Mouse (Mus musculus): Measurements from ENCODE around the gene Brd4. TPM values are rescaled to one million over a fixed set of nuclear protein-coding genes. Genes with fewer than 3 reads are reported as not detected.
A peak's percentile ranks its signal among the peaks of the same experiment; 100 is the strongest.

Gene Brd4
- polyA plus RNA-seq, 1 experiment from 2014 or later, result 130 TPM

DNA sequence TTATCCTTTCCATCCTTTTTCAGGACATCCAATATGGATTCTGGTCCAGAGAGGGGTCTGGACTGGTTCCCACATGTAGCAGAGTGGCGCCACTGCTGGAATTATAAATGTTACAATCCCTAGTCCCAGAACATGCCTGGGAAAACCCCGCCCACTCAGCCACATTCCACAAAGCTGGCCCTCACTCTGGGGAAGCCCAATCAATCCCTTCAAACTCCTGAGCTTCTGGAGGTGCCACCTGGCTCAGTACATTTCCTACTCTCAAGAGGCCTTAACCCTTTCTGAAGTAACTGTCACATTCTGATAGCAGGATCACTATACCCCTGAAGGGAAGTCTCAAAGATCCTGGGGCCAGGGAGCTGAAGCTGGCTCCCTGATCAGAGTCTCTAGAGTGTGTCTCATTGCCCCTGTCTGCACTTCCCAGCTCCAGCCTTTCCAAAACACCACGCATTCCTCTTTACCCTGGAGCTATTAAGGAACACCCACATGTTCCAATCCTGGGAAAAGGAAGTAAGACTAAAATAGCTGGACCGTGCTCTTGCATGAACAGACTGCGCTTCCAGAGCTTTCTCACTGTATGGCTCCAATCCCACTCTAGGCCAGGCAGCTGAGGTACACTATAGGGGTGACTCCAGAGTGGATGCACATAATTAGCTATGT is 76.8 kb downstream of the Brd4 start:
- Histone ChIP-seq H3K36me3 (ENCODE audit: control insufficient read depth, insufficient read depth, low read length) (peaks cover 17% of the 10 kb centered on the region; the same call in 1 of the 2 replicates), H3K27ac (ENCODE audit: low read depth, low read length) (no peak overlapping the region), H3K4me3 (ENCODE audit: low read depth, low read length) (no peak overlapping the region), H3K9ac (ENCODE audit: low read length) (no peak overlapping the region), H3K4me2 (ENCODE audit: low read depth, low read length, severe bottlenecking) (no peak overlapping the region), H3K4me1 (replicated peaks; ENCODE audit: control insufficient read depth, insufficient read depth, low read length) (no peaks in the 10 kb centered on the region), H3K9me3 (ENCODE audit: control insufficient read depth, low read length) (no peaks in the 10 kb centered on the region), H3K27me3 (ENCODE audit: control insufficient read depth, insufficient read depth, low read length) (no peaks in the 10 kb centered on the region)
- DNase-seq (ENCODE audit: low spot score), result no peak
- no peak for ATAC-seq (replicated peaks; ENCODE audit: low FRiP score)
- 83% methylated on average over 5 of the region's 5 CpGs for WGBS

DNA sequence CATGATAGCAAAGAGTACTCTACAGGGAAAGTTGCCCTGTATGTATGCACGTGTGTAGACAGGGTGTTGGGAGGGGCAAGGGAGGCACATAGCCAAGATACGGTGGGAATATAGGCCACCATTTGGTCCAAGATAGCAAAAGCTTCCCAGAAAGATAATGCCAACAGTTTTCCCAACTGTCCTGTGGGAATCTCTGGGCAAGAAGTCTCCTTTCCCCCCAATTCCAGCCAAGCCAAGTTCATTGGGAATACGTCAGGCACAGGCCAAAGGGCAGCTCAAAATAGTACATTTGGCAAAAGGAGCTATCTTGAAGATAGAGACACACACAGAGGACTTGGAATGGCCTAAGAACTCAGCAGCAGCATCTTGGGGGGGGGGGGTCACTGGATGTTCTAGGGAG is 79.2 kb downstream of the Brd4 start:
- H3K9ac ChIP-seq (ENCODE audit: low read length), result no peak overlapping the region
- DNase-seq (ENCODE audit: low spot score) (no peak), ATAC-seq (replicated peaks; ENCODE audit: low FRiP score) (no peak)
- no peak overlapping the region for H3K4me3 ChIP-seq (ENCODE audit: low read depth, low read length)
- WGBS, result 95% methylated on average over 3 of the region's 3 CpGs
- no peak overlapping the region for H3K4me2 ChIP-seq (ENCODE audit: low read depth, low read length, severe bottlenecking)
- no peaks in the 10 kb centered on the region for H3K4me1 ChIP-seq (replicated peaks; ENCODE audit: control insufficient read depth, insufficient read depth, low read length)
- no peaks in the 10 kb centered on the region for H3K9me3 ChIP-seq (ENCODE audit: control insufficient read depth, low read length)
- no peak overlapping the region for H3K27ac ChIP-seq (ENCODE audit: low read depth, low read length)
- H3K27me3 ChIP-seq (ENCODE audit: control insufficient read depth, insufficient read depth, low read length), result no peaks in the 10 kb centered on the region
- peaks cover 15% of the 10 kb centered on the region; the same call in 1 of the 2 replicates for H3K36me3 ChIP-seq (ENCODE audit: control insufficient read depth, insufficient read depth, low read length)

DNA sequence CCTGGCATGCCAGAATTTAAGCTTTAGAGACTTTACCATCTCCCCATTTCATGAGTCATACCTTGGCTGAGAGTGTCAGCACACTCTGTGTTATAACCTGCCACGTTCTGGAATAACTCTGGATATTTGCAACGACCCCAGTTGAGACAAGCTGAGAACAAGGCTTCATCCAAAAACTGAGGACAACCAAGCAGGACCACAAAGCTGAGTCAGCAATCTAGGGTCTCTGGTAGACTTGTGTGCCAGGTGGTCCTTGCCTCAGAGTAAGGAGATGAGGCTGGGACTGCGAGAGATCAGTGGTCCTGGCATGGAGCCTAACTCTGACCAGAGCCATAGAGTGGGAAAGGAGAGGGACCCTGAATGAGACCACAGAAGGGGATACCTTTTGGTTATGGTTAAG is 81.5 kb downstream of the Brd4 start:
- H3K27me3 ChIP-seq (ENCODE audit: control insufficient read depth, insufficient read depth, low read length), result no peaks in the 10 kb centered on the region
- H3K27ac ChIP-seq (ENCODE audit: low read depth, low read length), result no peak overlapping the region
- WGBS, result 93% methylated on average over 3 of the region's 3 CpGs
- H3K9ac ChIP-seq (ENCODE audit: low read length), result no peak overlapping the region
- DNase-seq (ENCODE audit: low spot score) (no peak), ATAC-seq (replicated peaks; ENCODE audit: low FRiP score) (no peak)
- peaks cover 23% of the 10 kb centered on the region for H3K36me3 ChIP-seq (ENCODE audit: control insufficient read depth, insufficient read depth, low read length)
- no peaks in the 10 kb centered on the region for H3K4me1 ChIP-seq (replicated peaks; ENCODE audit: control insufficient read depth, insufficient read depth, low read length)
- no peaks in the 10 kb centered on the region for H3K9me3 ChIP-seq (ENCODE audit: control insufficient read depth, low read length)
- no peak overlapping the region for H3K4me2 ChIP-seq (ENCODE audit: low read depth, low read length, severe bottlenecking)
- no peak overlapping the region for H3K4me3 ChIP-seq (ENCODE audit: low read depth, low read length)

DNA sequence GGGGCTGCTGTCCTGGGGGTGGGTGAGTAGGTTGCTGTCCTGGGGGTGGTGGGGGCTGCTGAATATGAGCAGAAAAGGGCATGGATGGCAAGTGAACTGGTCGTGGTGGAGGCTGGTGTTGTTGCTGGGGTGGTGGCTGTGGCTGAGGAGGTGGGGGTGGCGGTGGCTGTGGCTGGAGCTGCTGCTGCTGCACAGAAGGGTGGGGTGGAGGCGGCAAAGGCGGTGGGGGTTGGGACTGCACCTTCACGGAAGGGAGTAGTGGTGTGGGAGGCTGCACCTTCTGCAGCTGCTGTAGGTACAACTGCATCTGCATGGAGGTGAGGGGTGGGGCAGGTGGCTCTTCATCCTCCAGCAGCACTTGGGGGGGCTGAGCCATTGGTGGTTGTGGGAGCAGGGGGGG is 83.4 kb downstream of the Brd4 start:
- ATAC-seq (replicated peaks; ENCODE audit: low FRiP score) (no peak), DNase-seq (ENCODE audit: low spot score) (no peak)
- Histone ChIP-seq H3K27me3 (ENCODE audit: control insufficient read depth, insufficient read depth, low read length) (no peaks in the 10 kb centered on the region), H3K9me3 (ENCODE audit: control insufficient read depth, low read length) (no peaks in the 10 kb centered on the region), H3K4me3 (ENCODE audit: low read depth, low read length) (no peak overlapping the region), H3K36me3 (ENCODE audit: control insufficient read depth, insufficient read depth, low read length) (peaks cover 30% of the 10 kb centered on the region), H3K4me1 (replicated peaks; ENCODE audit: control insufficient read depth, insufficient read depth, low read length) (no peaks in the 10 kb centered on the region), H3K9ac (ENCODE audit: low read length) (no peak overlapping the region), H3K27ac (ENCODE audit: low read depth, low read length) (no peak overlapping the region), H3K4me2 (ENCODE audit: low read depth, low read length, severe bottlenecking) (no peak overlapping the region)
- 88% methylated on average over 5 of the region's 5 CpGs for WGBS

DNA sequence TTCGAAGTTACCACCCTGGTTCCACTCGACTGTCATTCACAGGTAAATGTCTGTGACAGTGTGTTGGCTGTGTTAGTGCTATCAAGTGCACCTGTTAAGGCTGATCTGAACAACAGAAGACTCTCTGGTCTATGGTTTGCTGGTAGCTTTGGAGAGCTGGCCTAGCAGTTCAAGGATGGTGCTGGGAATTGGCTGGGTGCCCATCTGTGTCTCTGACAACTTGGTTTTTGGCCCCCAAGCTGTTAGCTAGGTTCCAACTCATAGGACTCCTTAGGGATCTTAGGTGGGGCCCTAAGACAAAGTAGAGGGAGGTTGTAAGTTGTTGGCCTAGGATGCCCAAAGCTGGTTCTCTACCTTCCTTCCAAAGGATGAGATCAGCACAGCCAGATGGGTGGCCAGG is 84.7 kb downstream of the Brd4 start:
- Histone ChIP-seq H3K4me1 (replicated peaks; ENCODE audit: control insufficient read depth, insufficient read depth, low read length) (no peaks in the 10 kb centered on the region), H3K27me3 (ENCODE audit: control insufficient read depth, insufficient read depth, low read length) (no peaks in the 10 kb centered on the region), H3K27ac (ENCODE audit: low read depth, low read length) (no peak overlapping the region), H3K9me3 (ENCODE audit: control insufficient read depth, low read length) (no peaks in the 10 kb centered on the region), H3K36me3 (ENCODE audit: control insufficient read depth, insufficient read depth, low read length) (peaks cover 28% of the 10 kb centered on the region), H3K9ac (ENCODE audit: low read length) (no peak overlapping the region), H3K4me2 (ENCODE audit: low read depth, low read length, severe bottlenecking) (no peak overlapping the region), H3K4me3 (ENCODE audit: low read depth, low read length) (no peak overlapping the region)
- no peak for DNase-seq (ENCODE audit: low spot score)
- no peak for ATAC-seq (replicated peaks; ENCODE audit: low FRiP score)
- WGBS, result 87% methylated on average over 2 of the region's 2 CpGs

DNA sequence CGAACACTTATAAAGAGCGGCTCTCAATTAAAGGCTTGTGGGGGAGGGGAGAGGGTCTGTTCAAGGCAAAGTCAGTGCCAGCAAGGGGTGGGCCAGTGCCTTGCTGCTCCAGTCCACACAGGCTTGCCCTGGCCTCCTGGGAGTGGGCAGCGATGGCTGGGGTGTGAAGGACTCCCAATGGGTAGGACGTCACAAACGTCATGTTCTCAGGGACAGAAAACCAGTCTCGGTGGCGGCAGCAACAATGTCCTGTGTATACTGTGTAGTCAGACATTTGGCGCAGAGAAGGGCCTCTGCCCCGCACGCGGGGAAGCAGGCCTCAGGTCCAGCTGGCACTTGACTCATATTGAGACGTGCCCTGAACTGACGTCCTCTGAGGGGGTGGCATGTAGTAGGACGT is 87.4 kb downstream of the Brd4 start:
- no peaks in the 10 kb centered on the region for H3K9me3 ChIP-seq (ENCODE audit: control insufficient read depth, low read length)
- H3K36me3 ChIP-seq (ENCODE audit: control insufficient read depth, insufficient read depth, low read length), result peaks cover 25% of the 10 kb centered on the region
- DNase-seq (ENCODE audit: low spot score) (no peak), ATAC-seq (replicated peaks; ENCODE audit: low FRiP score) (no peak)
- no peak overlapping the region for H3K4me2 ChIP-seq (ENCODE audit: low read depth, low read length, severe bottlenecking)
- H3K4me3 ChIP-seq (ENCODE audit: low read depth, low read length), result no peak overlapping the region
- no peak overlapping the region for H3K27ac ChIP-seq (ENCODE audit: low read depth, low read length)
- no peak overlapping the region for H3K9ac ChIP-seq (ENCODE audit: low read length)
- 91% methylated on average over 14 of the region's 14 CpGs for WGBS
- H3K27me3 ChIP-seq (ENCODE audit: control insufficient read depth, insufficient read depth, low read length), result no peaks in the 10 kb centered on the region
- H3K4me1 ChIP-seq (replicated peaks; ENCODE audit: control insufficient read depth, insufficient read depth, low read length), result no peaks in the 10 kb centered on the region

DNA sequence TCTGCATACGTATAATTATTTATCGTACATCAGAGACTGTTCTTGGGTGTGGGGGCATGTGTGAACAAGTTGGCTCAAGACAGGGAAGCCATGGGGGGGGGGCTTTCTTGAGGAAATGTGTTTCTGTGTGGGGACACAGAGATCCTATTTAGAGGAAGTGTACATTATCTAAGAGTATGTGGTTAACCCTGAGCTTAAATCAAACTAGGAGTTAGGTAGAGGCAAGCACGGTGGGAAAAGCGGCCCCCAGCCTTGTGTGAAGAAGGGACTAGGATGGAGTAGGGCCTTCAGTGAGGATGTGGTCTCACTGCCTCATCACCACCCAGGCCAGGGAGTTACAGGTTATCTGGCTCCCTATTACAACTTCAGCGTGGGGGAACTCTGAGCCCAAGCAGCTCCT is 88.8 kb downstream of the Brd4 start:
- Histone ChIP-seq H3K4me3 (ENCODE audit: low read depth, low read length) (no peak overlapping the region), H3K36me3 (ENCODE audit: control insufficient read depth, insufficient read depth, low read length) (peaks cover 21% of the 10 kb centered on the region), H3K9me3 (ENCODE audit: control insufficient read depth, low read length) (no peaks in the 10 kb centered on the region), H3K27ac (ENCODE audit: low read depth, low read length) (no peak overlapping the region), H3K9ac (ENCODE audit: low read length) (no peak overlapping the region), H3K4me2 (ENCODE audit: low read depth, low read length, severe bottlenecking) (no peak overlapping the region), H3K4me1 (replicated peaks; ENCODE audit: control insufficient read depth, insufficient read depth, low read length) (no peaks in the 10 kb centered on the region), H3K27me3 (ENCODE audit: control insufficient read depth, insufficient read depth, low read length) (no peaks in the 10 kb centered on the region)
- DNase-seq (ENCODE audit: low spot score), result no peak
- 94% methylated on average over 5 of the region's 5 CpGs for WGBS
- no peak for ATAC-seq (replicated peaks; ENCODE audit: low FRiP score)

DNA sequence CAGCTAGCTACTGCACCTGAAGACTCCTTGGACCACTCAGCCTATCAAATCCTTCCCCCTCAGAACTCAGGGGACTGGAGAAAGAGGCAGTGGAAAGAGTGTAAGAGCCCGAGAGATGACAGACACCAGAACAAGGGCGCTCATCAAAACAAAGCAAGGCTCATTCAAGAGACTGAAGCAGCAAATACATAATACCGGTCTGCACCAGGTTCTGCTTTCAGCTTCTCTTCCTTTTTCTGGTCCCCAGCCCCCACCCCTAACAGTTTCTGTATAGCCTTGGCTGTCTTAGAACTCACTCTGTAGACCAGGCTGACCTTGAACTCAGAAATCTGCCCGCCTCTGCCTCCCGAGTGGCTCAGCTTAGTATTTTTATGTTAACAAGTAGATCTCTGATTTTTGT is 91.5 kb downstream of the Brd4 start:
- 87% methylated on average over 5 of the region's 5 CpGs for WGBS
- no peak overlapping the region for H3K4me3 ChIP-seq (ENCODE audit: low read depth, low read length)
- ATAC-seq (replicated peaks; ENCODE audit: low FRiP score), result no peak
- no peak for DNase-seq (ENCODE audit: low spot score)
- peaks cover 8% of the 10 kb centered on the region for H3K36me3 ChIP-seq (ENCODE audit: control insufficient read depth, insufficient read depth, low read length)
- peaks cover 4% of the 10 kb centered on the region for H3K4me1 ChIP-seq (replicated peaks; ENCODE audit: control insufficient read depth, insufficient read depth, low read length)
- H3K9ac ChIP-seq (ENCODE audit: low read length), result no peak overlapping the region
- no peaks in the 10 kb centered on the region for H3K9me3 ChIP-seq (ENCODE audit: control insufficient read depth, low read length)
- no peak overlapping the region for H3K4me2 ChIP-seq (ENCODE audit: low read depth, low read length, severe bottlenecking)
- no peak overlapping the region for H3K27ac ChIP-seq (ENCODE audit: low read depth, low read length)
- H3K27me3 ChIP-seq (ENCODE audit: control insufficient read depth, insufficient read depth, low read length), result peaks cover 9% of the 10 kb centered on the region; the same call in 1 of the 2 replicates

DNA sequence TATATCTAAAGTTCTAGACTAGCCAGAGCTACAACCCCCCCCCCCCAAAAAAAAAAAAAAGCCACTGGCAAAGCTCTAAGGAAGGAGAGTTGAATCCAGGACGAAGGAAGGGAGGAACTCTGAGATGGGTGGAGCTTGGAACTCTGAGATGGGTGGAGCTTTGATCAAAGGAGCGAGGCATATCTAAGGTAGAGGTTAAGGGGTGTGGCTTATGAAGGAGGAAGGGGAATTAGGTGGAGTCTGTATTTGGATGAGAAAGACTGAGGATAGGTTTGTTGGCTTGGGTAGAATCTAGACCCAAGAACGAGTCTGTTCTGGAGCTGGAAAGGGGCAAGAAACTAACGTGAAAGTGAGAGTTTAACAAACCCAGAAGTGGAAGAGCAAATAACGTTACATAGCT is 94.7 kb downstream of the Brd4 start:
- DNase-seq (ENCODE audit: low spot score) (no peak), ATAC-seq (replicated peaks; ENCODE audit: low FRiP score) (no peak)
- Histone ChIP-seq H3K4me3 (ENCODE audit: low read depth, low read length) (no peak overlapping the region), H3K27ac (ENCODE audit: low read depth, low read length) (no peak overlapping the region), H3K9me3 (ENCODE audit: control insufficient read depth, low read length) (no peaks in the 10 kb centered on the region), H3K36me3 (ENCODE audit: control insufficient read depth, insufficient read depth, low read length) (no peaks in the 10 kb centered on the region), H3K27me3 (ENCODE audit: control insufficient read depth, insufficient read depth, low read length) (peaks cover 10% of the 10 kb centered on the region; the same call in 1 of the 2 replicates), H3K9ac (ENCODE audit: low read length) (no peak overlapping the region), H3K4me2 (ENCODE audit: low read depth, low read length, severe bottlenecking) (peak overlapping the region; percentile 74; the same call in 1 of the 2 replicates), H3K4me1 (replicated peaks; ENCODE audit: control insufficient read depth, insufficient read depth, low read length) (peaks cover 4% of the 10 kb centered on the region)
- WGBS, result 11% methylated on average over 5 of the region's 5 CpGs

All from forebrain, embryonic 11.5 days (tissue).